Mouse (Mus musculus): ENCODE measurements around the gene Atl1. TPM values are rescaled to one million over a fixed set of nuclear protein-coding genes. Genes with fewer than 3 reads are reported as not detected.

Gene Atl1
- total RNA-seq, 2 experiments from 2014 or later: 186 to 198 TPM

Other genes with a start within 250 kb of the Atl1 start
- gene Sos2, start 210.8 kb upstream of the Atl1 start, total RNA-seq (2021): 10 to 100 TPM; 33.9 to 35.4 TPM
- gene L2hgdh, start 167.7 kb upstream of the Atl1 start, total RNA-seq (2021): 10 to 100 TPM; 19.8 to 20.0 TPM
- 10 to 100 TPM; 34.4 to 40.8 TPM for gene Atp5s, start 167.7 kb upstream of the Atl1 start, total RNA-seq (2021)
- 10 to 100 TPM; 19.9 to 20.3 TPM for gene Cdkl1, start 101.3 kb upstream of the Atl1 start, total RNA-seq (2021)
- gene Map4k5, start 586 bp downstream of the Atl1 start, total RNA-seq (2021): 10 to 100 TPM; 46.8 to 50.3 TPM
- gene Sav1, start 94.4 kb downstream of the Atl1 start, total RNA-seq (2021): 10 to 100 TPM; 16.6 to 19.3 TPM
- 10 to 100 TPM; 69.8 to 72.7 TPM for gene Nin, start 221.1 kb downstream of the Atl1 start, total RNA-seq (2021)